Mouse (Mus musculus) heart, postnatal 4 days (tissue): ENCODE measurements at regions not wholly inside any gene's neighbourhood (a gene's known extent, or its start where the extent isn't known, plus 50 kb on each side); places are given as distances from the start of the nearest gene placed in this dataset.
"Not testable (repeated sequence)": the region's sequence is repeated elsewhere in the genome, so short reads cannot be mapped to it uniquely, and the experiment has no call there.

Experiments used
- DNase-seq: peaks from one replicate; pipeline ENCODE4 v3.0.0; 2021

GRCm38 (mm10) chr13:102025547-102025946 lies 257.5 kb upstream of the Pik3r1 start:
- DNase-seq, result not testable (repeated sequence)

- no peak for DNase-seq
These were observed 263.4 kb upstream of the Pik3r1 start for GRCm38 (mm10) chr13:102031416-102031815.

GRCm38 (mm10) chr13:102034484-102034883 lies 266.5 kb upstream of the Pik3r1 start:
- DNase-seq, result no peak

- DNase-seq, result peak; percentile 39
These were observed 268.0 kb upstream of the Pik3r1 start for GRCm38 (mm10) chr13:102036001-102036400.

- DNase-seq, result no peak
These were observed 269.0 kb upstream of the Pik3r1 start for GRCm38 (mm10) chr13:102036819-102037624.

GRCm38 (mm10) chr13:102060213-102060612 lies 292.2 kb upstream of the Pik3r1 start:
- DNase-seq, result no peak

- DNase-seq, result no peak
These were observed 296.7 kb upstream of the Pik3r1 start for GRCm38 (mm10) chr13:102064590-102065273.

- no peak for DNase-seq
These were observed 297.2 kb upstream of the Pik3r1 start for GRCm38 (mm10) chr13:102065274-102065640.

GRCm38 (mm10) chr13:102065796-102066195 lies 297.8 kb upstream of the Pik3r1 start:
- no peak for DNase-seq

GRCm38 (mm10) chr13:102070740-102071139 lies 302.7 kb upstream of the Pik3r1 start:
- DNase-seq, result no peak

GRCm38 (mm10) chr13:102072366-102072765 lies 304.3 kb upstream of the Pik3r1 start:
- DNase-seq, result no peak

- no peak for DNase-seq
These were observed 319.7 kb upstream of the Pik3r1 start for GRCm38 (mm10) chr13:102087766-102088165.

GRCm38 (mm10) chr13:102089551-102089950 lies 321.5 kb upstream of the Pik3r1 start:
- DNase-seq, result peak; percentile 6

GRCm38 (mm10) chr13:102094193-102094592 lies 326.2 kb upstream of the Pik3r1 start:
- DNase-seq, result no peak

GRCm38 (mm10) chr13:102103161-102103560 lies 335.1 kb upstream of the Pik3r1 start:
- no peak for DNase-seq

- no peak for DNase-seq
These were observed 338.2 kb upstream of the Pik3r1 start for GRCm38 (mm10) chr13:102106188-102106587.

GRCm38 (mm10) chr13:102108204-102108603 lies 340.2 kb upstream of the Pik3r1 start:
- no peak for DNase-seq

- DNase-seq, result no peak
These were observed 340.9 kb upstream of the Pik3r1 start for GRCm38 (mm10) chr13:102108916-102109315.

- DNase-seq, result no peak
These were observed 345.9 kb upstream of the Pik3r1 start for GRCm38 (mm10) chr13:102113941-102114340.

GRCm38 (mm10) chr13:102122341-102122740 lies 354.3 kb upstream of the Pik3r1 start:
- DNase-seq, result no peak

GRCm38 (mm10) chr13:102127933-102128430 lies 360.0 kb upstream of the Pik3r1 start:
- no peak for DNase-seq

GRCm38 (mm10) chr13:102131459-102131858 lies 363.4 kb upstream of the Pik3r1 start:
- DNase-seq, result no peak

- DNase-seq, result no peak
These were observed 364.1 kb upstream of the Pik3r1 start for GRCm38 (mm10) chr13:102132154-102132553.

GRCm38 (mm10) chr13:102132696-102133095 lies 364.7 kb upstream of the Pik3r1 start:
- no peak for DNase-seq
